Mouse (Mus musculus): ENCODE results near the gene Bbs9.

Bbs9 gene

DNA sequence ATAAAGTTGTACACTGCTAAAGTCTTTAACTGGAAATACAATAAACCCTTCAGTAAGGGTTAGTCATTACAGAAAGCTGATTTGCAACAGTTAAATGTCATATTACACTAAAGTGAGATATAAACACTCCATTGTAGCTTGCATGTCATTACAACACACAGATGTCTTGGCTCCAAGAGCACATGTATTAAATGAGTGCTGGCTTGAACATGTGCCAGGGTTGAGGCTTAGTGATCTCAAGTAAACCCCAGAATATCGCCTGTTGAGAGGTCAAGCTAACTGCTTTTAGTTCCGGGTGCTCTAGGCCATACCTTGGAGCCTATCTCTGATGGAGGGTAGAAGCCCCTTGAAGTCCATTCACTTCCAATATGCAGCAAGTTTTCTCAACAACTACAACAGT lies 273.1 kb downstream of the Bbs9 start:
- DNase-seq (ENCODE audit: low read depth, low spot score), result no peak

GRCm38 (mm10) chr9:22750779-22751545 lies 275.4 kb downstream of the Bbs9 start:
- DNase-seq (ENCODE audit: low read depth, low spot score), result no peak

DNA sequence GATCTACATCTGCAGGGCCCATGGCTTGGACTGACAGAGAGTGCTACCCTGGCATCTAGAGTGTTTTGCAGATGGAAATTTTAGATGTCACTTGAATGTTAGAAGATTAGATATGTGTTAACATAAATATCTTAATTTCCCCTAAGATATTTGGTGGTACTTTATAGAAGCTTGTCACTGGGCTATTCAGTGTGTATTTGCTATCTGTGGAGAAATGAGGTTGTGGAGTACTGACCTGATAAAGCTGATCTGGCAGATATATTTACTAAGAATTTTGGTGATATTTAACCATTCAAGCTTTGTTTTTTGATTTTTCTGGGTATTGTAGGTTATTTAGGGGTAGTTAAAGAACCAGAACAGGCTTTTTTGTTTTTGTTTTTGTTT lies 276.0 kb downstream of the Bbs9 start:
- no peak for DNase-seq (ENCODE audit: low read depth, low spot score)

DNA sequence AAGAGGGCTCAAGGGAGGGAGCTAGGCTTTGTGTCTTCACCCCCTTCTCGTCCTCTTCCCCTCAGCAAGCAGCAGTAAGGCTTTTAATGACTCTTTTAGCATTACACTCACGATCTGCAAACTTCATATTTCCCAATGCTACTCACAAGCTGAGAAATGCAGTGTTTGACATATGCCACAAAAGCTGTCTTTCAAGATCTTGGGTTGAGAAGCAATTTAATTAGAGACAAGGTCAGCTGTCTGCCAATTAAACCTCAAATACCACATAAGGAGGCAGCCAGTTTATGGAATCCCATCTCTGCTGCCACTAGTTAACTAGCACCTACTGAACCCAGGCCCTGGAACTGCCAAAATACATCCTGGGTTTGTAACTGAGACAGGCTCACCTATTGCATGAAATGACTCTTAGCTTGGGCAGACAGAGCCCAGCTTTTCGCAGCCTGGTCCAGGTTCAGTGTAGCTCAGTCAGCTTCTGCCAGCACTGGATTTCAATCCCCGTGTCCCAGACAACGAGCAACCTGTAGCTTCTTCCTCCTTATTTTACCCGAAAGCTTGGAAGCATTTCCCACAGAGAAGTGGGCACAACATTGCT lies 278.7 kb downstream of the Bbs9 start:
- no peak for DNase-seq (ENCODE audit: low read depth, low spot score)

- DNase-seq (ENCODE audit: low read depth, low spot score), result no peak
These were observed 283.0 kb downstream of the Bbs9 start for GRCm38 (mm10) chr9:22758487-22758886.

- DNase-seq (ENCODE audit: low read depth, low spot score), result no peak
These were observed 283.7 kb downstream of the Bbs9 start for GRCm38 (mm10) chr9:22759241-22759640.

- no peak for DNase-seq (ENCODE audit: low read depth, low spot score)
These were observed 284.9 kb downstream of the Bbs9 start for GRCm38 (mm10) chr9:22760376-22760775.

DNA sequence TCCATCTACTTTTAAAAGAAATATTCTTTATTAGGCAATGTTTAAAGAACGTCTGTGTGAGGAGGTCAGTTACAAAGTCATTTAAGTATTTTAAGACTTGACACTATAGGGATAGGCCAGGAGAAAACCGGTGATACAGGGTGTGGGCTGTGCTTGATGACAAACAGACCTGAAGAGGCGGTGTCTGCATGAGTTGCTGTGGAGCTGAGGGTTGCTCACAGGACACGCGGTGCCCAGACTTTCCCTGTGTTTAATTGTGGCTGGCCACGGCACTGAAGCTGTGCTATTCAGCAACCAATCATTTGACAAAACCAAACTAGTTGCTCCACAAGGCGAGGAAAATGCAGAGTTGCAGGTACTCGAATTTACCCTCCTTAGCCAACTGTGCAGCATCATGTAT lies 286.0 kb downstream of the Bbs9 start:
- DNase-seq (ENCODE audit: low read depth, low spot score), result no peak

DNA sequence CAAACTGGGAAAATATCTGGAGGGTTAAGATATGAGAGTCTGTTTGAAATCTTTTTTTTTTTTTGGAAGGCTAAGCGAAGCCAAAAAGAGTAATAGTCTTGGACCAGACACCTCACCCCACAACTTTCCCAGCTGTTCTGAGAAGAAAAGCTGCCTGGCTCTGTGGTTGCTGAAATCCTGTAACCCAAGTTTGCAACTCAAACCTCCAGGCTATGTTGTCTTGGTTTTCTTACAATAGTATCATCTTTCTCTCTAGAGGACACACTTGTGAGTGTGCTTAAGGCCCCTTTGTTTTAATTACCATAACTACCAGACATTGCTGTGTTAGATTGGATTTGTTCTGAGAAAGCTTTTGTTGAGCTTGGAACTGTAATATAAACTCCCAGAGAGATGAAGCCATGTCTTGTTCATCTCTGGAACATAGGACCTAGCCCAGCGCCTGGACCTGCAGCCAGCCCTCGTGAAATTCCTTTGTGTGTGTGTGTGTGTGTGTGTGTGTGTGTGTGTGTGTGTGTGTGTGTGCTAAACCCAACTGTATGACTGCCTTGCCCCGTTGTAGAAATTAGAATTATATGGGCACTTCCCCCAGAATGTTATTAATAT lies 290.2 kb downstream of the Bbs9 start:
- no peak for DNase-seq (ENCODE audit: low read depth, low spot score)

DNA sequence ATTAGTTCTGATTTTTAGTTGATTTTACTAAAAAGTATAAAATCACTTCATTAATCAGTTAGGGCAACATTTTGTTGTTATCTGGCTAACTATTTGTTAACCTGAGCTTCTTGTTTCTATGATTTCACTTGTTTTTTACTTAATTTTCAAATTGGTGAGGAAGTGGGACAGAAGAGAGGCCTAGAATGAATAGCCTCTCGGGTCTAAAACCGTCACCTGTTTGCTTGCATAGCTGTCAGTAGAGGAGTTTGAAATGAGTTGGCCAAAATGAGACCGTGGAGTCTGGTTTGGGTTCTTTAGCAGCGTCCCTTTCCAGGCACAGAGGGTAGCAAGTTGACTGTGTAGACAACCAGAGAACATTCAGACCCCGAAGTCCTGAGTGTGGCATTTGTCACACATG lies 291.6 kb downstream of the Bbs9 start:
- no peak for DNase-seq (ENCODE audit: low read depth, low spot score)

GRCm38 (mm10) chr9:22767860-22768259 lies 292.3 kb downstream of the Bbs9 start:
- no peak for DNase-seq (ENCODE audit: low read depth, low spot score)

- DNase-seq (ENCODE audit: low read depth, low spot score), result no peak
These were observed 296.3 kb downstream of the Bbs9 start for GRCm38 (mm10) chr9:22771785-22772184.

GRCm38 (mm10) chr9:22776246-22776961 lies 300.9 kb downstream of the Bbs9 start:
- DNase-seq (ENCODE audit: low read depth, low spot score), result no peak

- DNase-seq (ENCODE audit: low read depth, low spot score), result no peak
These were observed 301.9 kb downstream of the Bbs9 start for GRCm38 (mm10) chr9:22777425-22777824.

- DNase-seq (ENCODE audit: low read depth, low spot score), result no peak
These were observed 304.1 kb downstream of the Bbs9 start for GRCm38 (mm10) chr9:22779631-22780030.

- DNase-seq (ENCODE audit: low read depth, low spot score), result no peak
These were observed 310.5 kb downstream of the Bbs9 start for GRCm38 (mm10) chr9:22786006-22786405.

GRCm38 (mm10) chr9:22788423-22788822 lies 312.9 kb downstream of the Bbs9 start:
- DNase-seq (ENCODE audit: low read depth, low spot score), result no peak

DNA sequence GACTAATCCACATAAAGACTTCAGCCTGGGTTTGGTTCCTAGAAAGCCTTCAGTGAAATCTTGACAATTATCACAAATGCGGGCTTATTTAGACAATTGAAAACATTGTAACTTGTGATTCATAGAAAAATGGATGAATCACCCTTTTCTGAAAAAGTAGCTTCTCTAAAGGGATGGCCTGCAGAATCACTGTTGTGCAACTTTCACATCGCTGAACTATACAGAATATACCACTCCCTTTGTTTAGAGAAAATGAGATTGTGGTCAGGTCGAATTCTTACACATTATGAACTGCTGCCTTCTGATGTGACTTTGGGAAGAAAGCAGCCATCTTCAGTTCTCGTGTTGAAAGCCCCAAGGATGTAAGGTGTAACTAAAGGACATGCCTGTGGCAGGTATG lies 313.3 kb downstream of the Bbs9 start:
- DNase-seq (ENCODE audit: low read depth, low spot score), result no peak

DNA sequence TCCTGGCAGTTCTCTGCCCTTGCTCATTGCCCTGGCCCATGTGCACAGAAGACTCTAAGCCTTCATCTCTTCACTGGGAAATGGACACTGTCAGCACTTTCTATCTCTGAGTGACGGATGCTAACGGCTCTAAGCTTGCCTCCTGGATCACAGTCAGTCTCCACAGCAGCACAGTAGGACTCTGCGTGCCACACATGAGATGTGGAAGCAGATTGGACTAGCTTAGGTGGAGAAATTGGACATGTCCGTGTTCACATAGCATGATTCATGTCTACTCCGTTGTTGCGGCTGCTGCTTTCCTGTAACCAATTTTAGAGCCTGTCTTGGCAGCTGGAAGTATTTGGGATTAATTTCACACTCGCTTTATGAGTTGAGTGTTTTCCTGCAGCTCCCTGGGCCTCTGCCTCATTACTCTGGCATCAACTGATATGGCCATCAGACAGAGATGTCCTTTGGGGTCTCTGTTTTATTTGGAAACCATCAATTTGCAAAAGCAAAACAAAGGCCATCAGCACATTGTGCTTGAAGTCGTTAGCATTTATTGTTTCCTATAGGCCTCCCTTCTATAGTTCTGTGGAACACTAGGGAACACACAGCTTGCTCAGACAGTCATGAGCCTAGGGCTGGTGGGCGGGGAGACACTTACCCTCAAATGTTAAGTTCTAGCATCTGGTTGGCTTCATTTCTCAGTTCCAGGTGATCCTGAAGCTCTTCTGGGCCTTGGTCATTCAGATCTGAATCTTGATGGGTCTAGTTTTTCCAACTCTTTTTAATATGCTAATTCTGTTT lies 314.1 kb downstream of the Bbs9 start:
- DNase-seq (ENCODE audit: low read depth, low spot score), result no peak

- DNase-seq (ENCODE audit: low read depth, low spot score), result no peak
These were observed 315.7 kb downstream of the Bbs9 start for GRCm38 (mm10) chr9:22791208-22791607.

GRCm38 (mm10) chr9:22791750-22792149 lies 316.2 kb downstream of the Bbs9 start:
- no peak for DNase-seq (ENCODE audit: low read depth, low spot score)

DNA sequence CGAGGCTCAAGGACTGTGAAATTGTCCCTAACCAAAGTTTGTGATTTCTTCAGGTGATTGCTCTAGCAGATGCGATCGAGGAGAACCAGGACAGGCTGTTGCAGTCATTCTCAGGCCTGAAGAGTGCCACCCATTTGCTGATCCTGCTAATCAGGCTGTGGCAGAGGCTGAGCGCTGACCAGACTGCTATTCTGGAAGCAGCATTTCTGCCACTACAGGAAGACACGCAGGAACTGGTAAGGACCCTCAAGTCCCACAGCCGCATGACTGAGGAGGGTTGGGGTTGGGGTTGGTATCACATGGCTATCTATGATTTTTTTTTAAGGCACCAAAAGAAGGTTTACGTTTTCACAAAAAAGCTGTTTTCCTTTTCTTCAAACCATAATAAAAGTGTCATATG lies 318.2 kb downstream of the Bbs9 start:
- no peak for DNase-seq (ENCODE audit: low read depth, low spot score)

All from WW6 (cell line).